Mouse (Mus musculus) heart, embryonic 14.5 days (tissue): ENCODE measurements at regions not wholly inside any gene's neighbourhood (a gene's known extent, or its start where the extent isn't known, plus 50 kb on each side); places are given as distances from the start of the nearest gene placed in this dataset.

Source experiments
- ATAC-seq: fragments of 200-750 bp; cut with Nextera tagmentation; 2 replicates; pipeline ENCODE4 v1.8.0; 2017; ENCODE audit warnings: low read depth, moderate TSS enrichment; ENCODE audit not compliant: insufficient number of reproducible peaks, insufficient read depth, low FRiP score
- H3K27ac ChIP-seq, 2 experiments: fragments of 200-500 bp in 1 of 2; fragments of 300-500 bp in 1 of 2; sonication (generic) in 1 of 2; replicated peaks in 1 of 2; 2 replicates each; pipeline ENCODE4 v1.5.1; 2012 to 2014; ENCODE audit warnings: low read depth in 2 of 2, low read length in 2 of 2, control low read depth in 1 of 2, mild to moderate bottlenecking in 1 of 2, mixed read lengths in 1 of 2; ENCODE audit not compliant: control insufficient read depth in 1 of 2, insufficient read depth in 1 of 2
- H3K27me3 ChIP-seq: fragments of 300-500 bp; sonication (generic); 2 replicates; pipeline ENCODE4 v1.6.1; 2014; ENCODE audit warnings: mild to moderate bottlenecking, low read length, control low read depth; ENCODE audit not compliant: control insufficient read depth, insufficient read depth
- H3K36me3 ChIP-seq: fragments of 300-500 bp; sonication (generic); 2 replicates; pipeline ENCODE4 v1.6.1; 2014; ENCODE audit warnings: mild to moderate bottlenecking, control low read depth, low read length, mixed read lengths; ENCODE audit not compliant: control insufficient read depth, insufficient read depth
- H3K4me1 ChIP-seq, 2 experiments: fragments of 200-500 bp in 1 of 2; fragments of 300-500 bp in 1 of 2; sonication (generic) in 1 of 2; 2 replicates each; pipeline ENCODE4 v1.6.1; 2012 to 2014; ENCODE audit warnings: low read length in 2 of 2, control low read depth in 1 of 2, mixed read lengths in 1 of 2; ENCODE audit not compliant: control insufficient read depth in 2 of 2, insufficient read depth in 2 of 2
- H3K4me2 ChIP-seq: fragments of 300-500 bp; sonication (generic); 2 replicates; pipeline ENCODE4 v1.6.1; 2014; ENCODE audit warnings: mild to moderate bottlenecking, low read length
- H3K4me3 ChIP-seq, 2 experiments: fragments of 200-500 bp in 1 of 2; fragments of 300-500 bp in 1 of 2; sonication (generic) in 1 of 2; 2 replicates each; pipeline ENCODE4 v1.5.1; 2012 to 2014; ENCODE audit warnings: low read length in 2 of 2, mild to moderate bottlenecking in 2 of 2, control low read depth in 1 of 2, low read depth in 1 of 2, moderate library complexity in 1 of 2; ENCODE audit not compliant: control insufficient read depth in 1 of 2, insufficient read depth in 1 of 2
- H3K9ac ChIP-seq: fragments of 300-500 bp; sonication (generic); 2 replicates; pipeline ENCODE4 v1.6.1; 2014; ENCODE audit warnings: mild to moderate bottlenecking, low read length
- H3K9me3 ChIP-seq: fragments of 300-500 bp; sonication (generic); 2 replicates; pipeline ENCODE4 v1.6.1; 2016; ENCODE audit warnings: low read length, control low read depth; ENCODE audit not compliant: control insufficient read depth
- WGBS: fragments of 180-500 bp; shearing (Covaris S2); extraction: QIAGEN DNeasy Blood & Tissue Kit; methylation state at CpG from one replicate; pipeline ENCODE4 v1.1.7; 2014; 5-methylcytosine and 5-hydroxymethylcytosine counted together

DNA sequence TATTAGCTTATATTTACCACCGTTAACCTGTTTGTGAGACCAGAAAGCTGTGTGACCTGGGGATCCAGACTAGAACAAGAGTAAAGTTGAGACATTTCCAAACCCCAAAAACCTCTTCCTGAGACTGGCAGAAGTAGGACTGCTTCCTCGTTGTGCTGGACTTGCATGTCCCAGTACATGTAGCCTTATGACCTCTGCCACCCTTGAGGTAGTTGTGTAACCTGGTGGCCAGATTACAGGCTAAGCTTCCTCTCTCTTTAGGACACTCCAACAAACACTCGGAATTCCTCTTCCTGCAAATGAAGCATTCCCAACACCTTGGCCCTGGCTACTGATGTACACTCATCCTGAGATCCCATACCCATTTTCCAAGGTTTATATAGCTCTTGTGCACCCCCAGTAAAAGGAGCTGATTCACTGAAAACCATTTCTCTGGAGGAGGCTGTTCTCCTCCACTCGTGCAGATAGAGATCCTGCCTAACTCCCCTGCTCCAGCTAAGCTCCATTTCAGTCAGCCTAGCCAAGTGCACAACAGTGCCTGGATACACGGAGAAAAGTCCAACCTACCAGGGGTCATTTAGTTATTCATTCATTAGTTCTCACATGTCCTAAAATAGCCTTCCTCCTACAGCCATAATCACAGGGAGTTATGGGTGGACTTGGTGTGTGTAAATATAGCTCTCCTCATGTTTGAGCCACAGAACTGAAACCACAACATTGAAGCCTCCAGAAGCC lies 289.4 kb downstream of the Pmp22 start:
- Histone ChIP-seq H3K4me3 (no peak overlapping the region), H3K27me3 (no peaks in the 10 kb centered on the region), H3K36me3 (no peaks in the 10 kb centered on the region), H3K4me2 (no peak overlapping the region), H3K9ac (no peak overlapping the region), H3K27ac (no peak overlapping the region), H3K9me3 (no peaks in the 10 kb centered on the region), H3K4me1 (peaks cover 2 to 7% of the 10 kb centered on the region in 2 experiments; a peak in 3 of 4 replicates)
- no peak for ATAC-seq
- WGBS = 58% methylated on average over 5 of the region's 5 CpGs

DNA sequence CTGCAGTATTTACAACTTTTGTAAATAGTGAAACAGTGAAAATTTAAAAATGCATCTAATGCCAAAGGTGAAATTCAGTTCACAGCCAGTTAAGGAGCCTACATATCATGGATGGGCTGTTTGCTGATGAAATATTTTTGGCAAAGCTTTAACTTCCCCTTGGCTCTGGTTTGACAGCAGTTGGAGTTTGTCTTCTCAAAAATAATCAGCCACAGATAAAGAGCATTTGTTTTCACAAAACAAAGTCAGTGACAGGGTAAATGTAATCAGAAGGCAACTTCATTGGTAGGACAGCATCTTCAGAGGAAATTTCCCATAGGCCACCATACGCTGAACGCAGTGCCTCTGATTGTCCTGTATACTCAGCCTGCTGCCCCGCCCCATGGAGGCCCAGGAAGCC lies 291.6 kb downstream of the Pmp22 start:
- ATAC-seq = no peak
- no peak overlapping the region for H3K27ac ChIP-seq
- peaks cover 2 to 6% of the 10 kb centered on the region in 2 experiments; a peak in 1 of 4 replicates for H3K4me1 ChIP-seq
- no peaks in the 10 kb centered on the region for H3K9me3 ChIP-seq
- H3K36me3 ChIP-seq = no peaks in the 10 kb centered on the region
- no peak overlapping the region for H3K9ac ChIP-seq
- no peak overlapping the region for H3K4me2 ChIP-seq
- no peaks in the 10 kb centered on the region for H3K27me3 ChIP-seq
- WGBS = 65% methylated on average over 3 of the region's 3 CpGs
- H3K4me3 ChIP-seq = no peak overlapping the region

DNA sequence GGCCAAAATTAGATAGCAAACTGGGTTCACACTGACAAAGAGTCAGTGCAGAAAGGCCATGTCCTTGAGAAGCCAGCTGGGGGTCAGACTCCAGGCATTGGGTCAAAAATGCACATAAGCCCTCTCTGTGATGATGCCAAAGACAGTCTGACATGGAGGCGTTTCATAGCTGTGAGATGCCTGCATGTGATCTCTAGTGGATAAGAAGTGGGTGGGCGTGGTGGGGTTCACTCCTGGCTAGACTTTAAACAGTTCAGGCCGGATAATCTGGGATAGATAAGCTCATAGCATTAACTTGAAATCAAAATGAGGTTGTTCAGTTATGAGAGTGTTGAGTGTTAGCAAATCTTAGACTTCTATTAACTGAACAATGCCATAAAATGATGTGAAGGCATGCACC lies 293.3 kb downstream of the Pmp22 start:
- ATAC-seq = no peak
- H3K4me2 ChIP-seq = no peak overlapping the region
- H3K9ac ChIP-seq = no peak overlapping the region
- no peak overlapping the region for H3K4me3 ChIP-seq
- no peaks in the 10 kb centered on the region for H3K9me3 ChIP-seq
- 48% methylated on average over 3 of the region's 3 CpGs for WGBS
- no peak overlapping the region; a peak in 1 of 4 replicates for H3K27ac ChIP-seq
- no peaks in the 10 kb centered on the region for H3K27me3 ChIP-seq
- H3K36me3 ChIP-seq = no peaks in the 10 kb centered on the region
- H3K4me1 ChIP-seq = peaks cover 2 to 6% of the 10 kb centered on the region in 2 experiments; a peak in 1 of 4 replicates

DNA sequence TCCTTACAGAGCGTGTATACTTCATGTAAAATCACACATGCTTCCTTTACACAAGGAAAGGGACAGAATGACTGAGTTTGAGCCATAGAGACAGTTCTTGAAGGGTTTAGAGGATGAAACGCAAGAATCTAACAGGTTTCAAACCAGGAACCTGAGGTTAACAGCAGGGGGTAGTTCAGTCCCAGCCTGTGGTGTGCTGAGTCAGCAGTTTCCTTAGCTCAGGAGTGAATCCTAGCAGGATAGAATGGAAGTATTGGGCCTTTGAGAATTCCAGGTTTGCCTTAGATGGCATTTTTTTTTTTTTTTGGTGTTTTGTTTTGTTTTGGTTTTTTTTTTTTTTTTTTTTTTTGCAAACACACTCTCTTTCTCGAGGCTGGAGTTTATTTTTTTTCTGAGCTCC lies 295.5 kb downstream of the Pmp22 start:
- no peak overlapping the region for H3K4me2 ChIP-seq
- no peaks in the 10 kb centered on the region for H3K9me3 ChIP-seq
- peaks cover 2 to 6% of the 10 kb centered on the region in 2 experiments; a peak in 1 of 4 replicates for H3K4me1 ChIP-seq
- no peak overlapping the region for H3K4me3 ChIP-seq
- ATAC-seq = no peak
- WGBS = 65% methylated on average over 3 of the region's 3 CpGs
- no peaks in the 10 kb centered on the region for H3K36me3 ChIP-seq
- no peak overlapping the region for H3K27ac ChIP-seq
- H3K9ac ChIP-seq = no peak overlapping the region
- H3K27me3 ChIP-seq = no peaks in the 10 kb centered on the region

DNA sequence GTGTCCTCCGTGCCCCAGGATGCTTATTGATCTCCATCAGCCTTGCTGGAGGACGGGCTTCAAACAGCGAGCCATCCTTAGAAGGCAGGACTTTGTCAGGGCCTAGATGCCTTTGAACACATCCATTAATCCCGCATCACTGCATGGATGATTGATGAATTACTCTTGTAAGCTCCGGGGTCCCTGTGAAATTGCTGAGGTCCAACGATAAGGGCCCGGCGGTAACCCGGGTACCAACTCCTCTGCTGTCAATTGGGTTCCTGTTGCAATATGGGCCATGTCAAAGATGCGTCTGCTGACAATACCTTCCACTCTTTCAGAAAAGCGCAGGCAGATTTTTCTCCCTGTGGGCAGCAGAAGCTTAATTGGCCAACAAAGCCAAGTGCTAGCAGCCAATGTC lies 297.0 kb downstream of the Pmp22 start:
- Histone ChIP-seq H3K36me3 (no peaks in the 10 kb centered on the region), H3K4me1 (peaks cover 2 to 6% of the 10 kb centered on the region in 2 experiments; a peak in 1 of 4 replicates), H3K27ac (no peak overlapping the region), H3K9ac (no peak overlapping the region), H3K27me3 (no peaks in the 10 kb centered on the region), H3K9me3 (no peaks in the 10 kb centered on the region), H3K4me3 (no peak overlapping the region), H3K4me2 (no peak overlapping the region)
- 67% methylated on average over 11 of the region's 11 CpGs for WGBS
- no peak for ATAC-seq

DNA sequence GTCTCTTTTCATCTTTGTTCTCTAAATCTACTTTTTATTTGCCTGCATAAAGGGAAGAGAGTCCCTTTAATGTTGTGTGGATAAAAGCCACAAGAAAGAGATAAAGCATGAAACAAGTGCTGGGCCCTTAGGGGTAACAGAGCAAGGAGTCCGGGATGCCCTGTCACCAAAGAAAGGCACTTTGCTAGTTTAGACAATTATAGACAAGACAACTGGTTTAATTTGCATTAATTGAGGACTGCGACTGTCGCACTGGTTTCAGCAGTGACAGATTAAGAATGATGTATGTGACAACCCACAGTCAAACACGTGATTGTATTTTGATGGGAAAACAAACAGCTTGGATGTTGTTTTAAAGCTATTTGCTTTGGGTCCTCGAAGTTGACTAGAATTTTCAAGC lies 325.0 kb downstream of the Pmp22 start:
- no peak for ATAC-seq
- Histone ChIP-seq H3K4me2 (no peak overlapping the region), H3K9me3 (peaks cover 4% of the 10 kb centered on the region), H3K4me3 (no peak overlapping the region), H3K9ac (no peak overlapping the region), H3K36me3 (no peaks in the 10 kb centered on the region), H3K4me1 (peaks cover 4 to 10% of the 10 kb centered on the region in 2 experiments), H3K27ac (no peak overlapping the region), H3K27me3 (no peaks in the 10 kb centered on the region)
- WGBS = 77% methylated on average over 5 of the region's 5 CpGs

DNA sequence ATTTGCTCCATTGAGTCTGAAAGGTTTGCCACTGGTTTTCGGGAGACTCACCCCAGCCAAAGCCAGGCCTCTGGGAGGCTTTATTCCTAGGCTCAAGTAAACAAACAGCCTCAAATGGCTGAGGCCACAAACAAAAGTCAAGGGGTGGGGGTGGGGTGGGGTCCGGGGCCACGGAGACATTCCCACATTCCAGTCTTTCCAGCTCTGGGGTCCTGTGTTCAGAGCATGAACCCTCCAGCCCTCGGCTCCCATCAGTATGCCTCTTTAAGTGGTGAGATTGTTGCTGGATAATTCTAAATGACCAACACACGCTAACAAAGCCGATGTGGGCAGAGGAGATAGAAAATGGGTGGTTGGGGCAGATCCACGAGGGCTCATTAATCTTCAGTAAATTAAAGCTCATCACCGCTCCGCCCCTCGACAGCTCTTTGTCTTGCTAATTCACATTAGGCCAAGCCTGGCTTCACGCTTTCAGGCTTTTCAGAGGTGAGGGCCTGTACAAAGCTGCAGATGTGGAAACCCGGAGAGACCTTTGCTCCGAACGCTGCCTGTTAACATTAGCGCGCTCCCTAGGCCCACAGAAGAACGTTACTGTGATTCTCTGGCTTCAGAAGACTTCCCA lies 326.2 kb downstream of the Pmp22 start:
- H3K27ac ChIP-seq = no peak overlapping the region
- H3K9ac ChIP-seq = no peak overlapping the region
- H3K4me1 ChIP-seq = peaks cover 4 to 10% of the 10 kb centered on the region in 2 experiments
- H3K27me3 ChIP-seq = no peaks in the 10 kb centered on the region
- H3K4me2 ChIP-seq = no peak overlapping the region
- H3K36me3 ChIP-seq = no peaks in the 10 kb centered on the region
- ATAC-seq = no peak
- WGBS = 53% methylated on average over 17 of the region's 17 CpGs
- peaks cover 4% of the 10 kb centered on the region for H3K9me3 ChIP-seq
- no peak overlapping the region for H3K4me3 ChIP-seq
